Mouse (Mus musculus) erythroblast, embryonic 14.5 days (primary cell): Measurements from ENCODE around the gene Plekhf1. TPM values are rescaled to one million over a fixed set of nuclear protein-coding genes. Genes with fewer than 3 reads are reported as not detected.

ENCODE experiments used
- H3K27me3 ChIP-seq: 2 replicates; pipeline ENCODE4 v1.6.1; 2012; ENCODE audit warnings: inconsistent platforms; ENCODE audit not compliant: control insufficient read depth
- H3K36me3 ChIP-seq: 2 replicates; pipeline ENCODE4 v1.6.1; 2012; ENCODE audit warnings: mild to moderate bottlenecking, inconsistent platforms; ENCODE audit not compliant: control insufficient read depth
- H3K4me1 ChIP-seq: 2 replicates; pipeline ENCODE4 v1.6.1; 2012; ENCODE audit warnings: inconsistent platforms; ENCODE audit not compliant: control insufficient read depth
- H3K4me3 ChIP-seq: replicated peaks from 2 replicates; pipeline ENCODE3; 2012; ENCODE audit warnings: moderate library complexity, mild to moderate bottlenecking, inconsistent platforms
- H3K9me3 ChIP-seq: 2 replicates; pipeline ENCODE4 v1.6.1; 2012; ENCODE audit warnings: low read length, inconsistent platforms, mixed read lengths; ENCODE audit not compliant: control insufficient read depth
- GATA1 ChIP-seq: IDR thresholded peaks from 2 replicates; pipeline ENCODE4 v1.6.1; 2012; ENCODE audit warnings: low read length, inconsistent platforms, mixed read lengths
- TAL1 ChIP-seq: IDR thresholded peaks from 3 replicates; pipeline ENCODE4 v1.6.1; 2012; ENCODE audit warnings: low read length, inconsistent platforms, mixed read lengths
- polyA plus RNA-seq: library from polyadenylated mRNA; stranded (reverse); fragments of >175 nt; gene quantifications from 2 replicates; pipeline ENCODE4 v1.2.3, GENCODE M21; 2012

Plekhf1 gene
- polyA plus RNA-seq, 1 experiment, result 0.01 TPM

- Histone ChIP-seq H3K9me3 (peaks cover 3% of the 10 kb centered on the region; the same call in 1 of the 2 replicates), H3K27me3 (peaks cover 4% of the 10 kb centered on the region; the same call in 1 of the 2 replicates), H3K4me1 (peaks cover 5% of the 10 kb centered on the region), H3K36me3 (no peaks in the 10 kb centered on the region), H3K4me3 (no peak overlapping the region)
- TF ChIP-seq TAL1 (no peak), GATA1 (no peak)
Measured at GRCm38 (mm10) chr7:38167724-38168141, 60.1 kb downstream of the Plekhf1 start.

Other genes starting within 250 kb of the Plekhf1 start
- gene Uri1, start 204.5 kb downstream of the Plekhf1 start, polyA plus RNA-seq, result 0.25 and 0.35 TPM in 2 replicates
- 10.1 and 12.0 TPM in 2 replicates for gene Ccne1, start 120.5 kb downstream of the Plekhf1 start, polyA plus RNA-seq
- gene 1600014C10Rik, start 44.8 kb downstream of the Plekhf1 start, polyA plus RNA-seq, result 0.02 TPM in 1 of 2 replicates, not detected in the other
- 0.13 and 0.48 TPM in 2 replicates for gene Pop4, start 43.4 kb upstream of the Plekhf1 start, polyA plus RNA-seq